Mouse (Mus musculus): ENCODE measurements around the gene Abraxas2.

DNA sequence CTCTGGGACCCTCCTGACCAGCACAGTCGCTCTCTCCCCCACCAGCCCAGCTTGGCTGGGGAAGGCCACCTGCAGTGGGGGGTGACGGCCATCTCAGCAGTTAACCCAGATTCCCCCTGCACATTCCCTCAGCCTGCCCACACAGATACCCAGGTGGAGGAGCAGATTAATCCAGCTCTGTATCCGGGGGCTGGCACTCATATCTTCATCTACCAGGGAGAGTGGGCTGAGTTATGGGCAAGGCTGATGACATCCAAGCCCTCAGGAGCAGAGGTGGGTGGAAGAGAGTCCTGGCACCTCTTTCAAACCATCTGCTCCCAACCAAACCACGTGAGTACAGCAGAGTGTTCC is 33.3 kb downstream of the Abraxas2 start:
- no peak for TF ChIP-seq POLR2A (IDR thresholded peaks at IDR 0.05; ENCODE audit: borderline replicate concordance, extremely low read depth, low read depth, low read length)
- TF ChIP-seq CTCF (IDR thresholded peaks at IDR 0.05; ENCODE audit: insufficient read depth, low read length), result no peak
